Mouse (Mus musculus) B cell, adult 2 months (primary cell): Measurements from ENCODE around the gene Ulk4.

Experiments
- DNase-seq, 2 experiments: peaks; one replicate each; pipeline ENCODE4 v3.0.0; 2022

Gene Ulk4

DNA sequence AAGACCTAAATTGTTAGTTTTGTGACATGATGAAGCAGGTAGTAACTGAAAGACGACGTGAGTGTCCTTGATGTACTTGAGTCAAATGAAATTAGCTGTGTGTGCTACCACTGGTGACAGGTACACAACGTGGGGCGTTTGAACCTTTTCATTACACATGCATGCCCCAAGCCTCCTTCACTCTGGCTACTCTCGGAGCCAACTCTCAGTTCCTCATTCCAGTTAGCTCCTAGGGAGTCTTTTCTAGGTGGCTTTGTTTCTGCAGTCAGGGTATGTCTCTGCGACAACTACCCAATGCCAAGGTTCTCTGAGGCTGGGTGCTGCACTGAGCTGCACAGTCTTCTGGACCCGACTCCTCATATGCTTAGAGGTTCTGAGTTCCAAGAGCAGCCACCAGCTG is 100.6 kb downstream of the Ulk4 start:
- no peak for DNase-seq

DNA sequence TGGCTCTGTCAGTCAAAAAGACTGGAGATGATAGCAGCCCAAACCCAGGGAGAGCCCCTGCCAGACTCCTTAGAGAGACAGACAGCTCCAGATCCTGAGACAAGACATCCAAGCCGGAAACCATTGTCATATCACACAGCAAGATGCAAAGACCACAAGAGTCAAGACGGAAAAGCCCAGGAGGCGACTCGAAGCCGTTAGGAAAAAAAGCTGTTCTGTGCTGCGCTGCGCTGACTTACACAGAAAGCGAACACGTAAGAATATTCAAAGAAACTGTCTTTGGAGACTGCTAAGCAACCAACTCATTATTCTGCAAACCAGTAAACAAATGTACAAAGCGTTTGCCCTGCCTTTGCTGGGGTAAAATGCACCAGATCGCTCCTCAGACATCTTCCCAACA is 101.8 kb downstream of the Ulk4 start:
- no peak for DNase-seq

DNA sequence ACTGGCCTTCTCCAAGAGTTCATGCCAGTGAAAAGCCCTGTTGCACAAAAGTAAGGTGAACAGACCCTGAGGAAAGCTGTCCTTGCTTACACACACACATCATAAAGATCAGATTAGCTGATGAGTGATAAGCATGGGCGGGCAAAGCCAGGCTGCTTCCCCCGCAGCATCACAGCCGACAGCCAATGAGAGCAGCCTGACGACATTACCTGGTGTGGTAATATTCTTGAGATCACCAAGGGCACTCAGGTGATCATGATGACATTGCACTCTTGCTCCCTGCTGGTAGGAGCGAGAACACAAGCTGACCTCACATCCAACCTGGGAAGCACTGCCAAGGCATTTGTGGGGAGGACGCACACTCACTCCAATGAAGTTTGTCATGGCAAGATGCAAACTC is 104.9 kb downstream of the Ulk4 start:
- no peak for DNase-seq

DNA sequence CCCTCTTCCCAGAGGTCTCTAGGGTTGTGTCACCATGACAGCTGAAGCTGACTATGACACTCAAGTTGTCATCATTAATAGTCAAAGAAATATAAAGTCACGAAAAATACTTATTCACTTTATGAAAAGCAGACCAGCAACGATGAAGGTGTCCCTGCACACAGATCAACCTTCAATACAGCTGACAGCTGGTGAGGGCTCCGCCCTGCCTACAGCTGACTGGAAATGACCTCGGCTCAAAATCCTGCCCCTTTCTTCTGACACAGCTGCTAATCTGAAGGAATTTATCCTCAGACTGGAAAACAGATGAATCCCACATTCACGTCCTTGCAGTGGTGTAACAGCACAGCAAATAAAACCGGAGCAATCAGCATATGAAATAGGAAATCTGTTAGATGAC is 105.4 kb downstream of the Ulk4 start:
- no peak for DNase-seq

DNA sequence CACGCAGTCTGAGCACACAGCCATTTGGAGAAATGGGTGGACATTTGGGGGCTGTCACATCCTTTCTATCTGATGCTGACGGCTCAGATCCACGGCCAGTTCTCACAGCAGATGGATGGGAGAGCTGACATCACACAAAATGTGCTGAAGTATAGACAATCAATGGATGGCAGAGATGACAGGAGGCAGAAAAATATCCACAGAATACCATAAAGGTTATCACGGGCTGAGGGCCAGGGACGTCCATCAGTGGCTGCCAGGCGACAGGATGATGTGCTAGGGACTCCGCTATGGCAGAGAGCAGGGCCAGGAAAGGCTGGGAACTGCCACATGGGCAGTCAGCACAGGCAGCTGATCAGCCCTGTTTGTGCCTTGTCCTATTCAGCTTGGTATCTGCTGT is 112.4 kb downstream of the Ulk4 start:
- no peak for DNase-seq

DNA sequence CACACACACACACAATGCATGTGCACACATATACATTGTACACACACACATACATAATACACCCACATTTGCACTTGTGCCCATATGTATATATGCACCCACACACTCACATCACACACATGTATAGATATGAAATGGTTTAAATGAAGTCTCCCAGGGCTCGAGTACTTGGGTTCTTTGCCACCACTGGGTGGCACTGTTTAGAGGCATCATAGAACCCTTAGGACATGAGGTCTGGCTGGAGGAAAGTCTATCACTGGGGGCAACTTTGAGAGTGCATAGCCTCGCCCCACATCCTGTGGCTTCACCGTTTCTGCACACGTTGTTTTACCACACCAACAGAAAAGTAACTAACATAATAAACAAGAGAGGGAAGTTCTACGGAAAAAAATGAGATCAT is 114.2 kb downstream of the Ulk4 start:
- peak; percentile 6 to 12 for DNase-seq

DNA sequence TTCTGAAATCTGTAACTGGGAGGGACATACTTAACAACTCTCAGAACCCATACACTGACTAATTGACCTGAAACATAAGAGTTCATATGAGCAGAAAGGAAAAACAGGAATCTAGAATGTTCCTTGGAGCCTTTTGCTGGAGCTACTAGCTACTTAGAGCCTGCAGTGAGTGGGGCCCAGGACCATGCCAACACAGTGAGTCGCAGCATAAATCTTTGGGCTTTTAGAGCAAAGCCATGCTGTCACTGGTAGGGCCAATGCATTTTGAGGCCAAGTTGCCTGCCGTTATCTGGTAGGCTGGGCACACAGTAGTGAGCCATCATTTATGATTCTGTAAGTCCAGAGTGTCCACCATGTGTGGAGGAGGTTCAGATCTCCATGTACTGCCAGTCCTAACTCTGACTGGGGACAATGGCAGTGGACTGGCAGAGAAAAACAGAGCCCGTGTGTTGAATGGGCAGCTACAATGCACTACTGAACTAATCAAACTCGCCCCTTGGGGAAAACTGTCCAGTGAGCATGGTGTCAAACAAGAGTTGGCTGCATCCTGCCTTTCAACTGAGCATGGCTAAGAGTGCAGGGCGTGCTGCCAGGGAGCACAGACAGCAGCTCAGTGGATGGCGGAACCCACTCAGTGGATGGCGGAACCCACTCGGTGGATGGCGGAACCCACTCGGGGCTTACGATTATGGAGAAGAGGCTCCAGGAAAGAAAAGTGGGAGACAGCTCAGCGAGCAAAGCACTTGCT is 115.0 kb downstream of the Ulk4 start:
- no peak for DNase-seq

DNA sequence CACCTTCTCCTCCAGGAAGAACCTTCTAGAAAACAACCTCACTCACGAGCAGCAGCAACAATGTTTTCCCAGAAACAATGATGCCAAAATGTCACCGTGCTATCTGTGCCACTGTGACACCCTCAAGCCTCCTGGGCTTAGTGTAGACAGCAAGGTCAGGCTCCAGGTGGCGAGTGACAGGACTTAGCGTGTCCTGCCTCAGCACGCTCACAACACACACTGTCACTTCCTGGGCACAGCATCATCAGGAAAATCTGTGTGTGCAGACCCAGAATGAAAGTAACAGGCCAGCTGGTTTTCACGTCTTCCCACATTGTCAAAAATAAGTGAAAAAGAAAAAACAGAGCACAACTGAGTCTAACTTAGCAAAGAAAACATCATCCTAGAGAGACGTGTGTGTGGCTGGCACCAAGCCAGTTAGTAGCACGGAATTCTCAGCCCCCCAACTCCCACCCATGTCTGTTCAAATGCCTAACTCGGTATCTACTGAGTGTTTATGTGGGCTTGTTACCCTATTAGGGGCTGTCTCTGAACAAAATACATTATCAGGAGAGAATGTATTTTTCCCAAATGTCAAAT is 120.7 kb downstream of the Ulk4 start:
- DNase-seq, result no peak

DNA sequence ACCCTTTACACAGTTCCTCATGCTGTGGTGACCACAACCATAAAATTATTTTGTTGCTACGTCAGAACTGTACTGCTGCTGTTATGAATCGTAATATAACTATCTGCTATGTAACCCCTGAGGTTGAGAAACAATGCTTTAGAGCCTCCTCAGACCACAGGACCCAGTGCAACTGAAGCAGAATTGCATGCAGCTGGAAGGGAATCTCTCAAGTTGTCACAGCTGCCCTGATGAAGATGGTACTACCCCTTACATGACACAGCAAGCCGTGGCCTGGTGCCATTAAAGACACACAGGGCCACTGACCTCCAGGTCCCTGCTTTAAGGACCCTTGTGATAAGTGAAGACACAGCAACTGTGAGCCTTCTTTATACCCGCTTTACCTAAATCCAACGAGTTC is 123.7 kb downstream of the Ulk4 start:
- DNase-seq, result no peak

DNA sequence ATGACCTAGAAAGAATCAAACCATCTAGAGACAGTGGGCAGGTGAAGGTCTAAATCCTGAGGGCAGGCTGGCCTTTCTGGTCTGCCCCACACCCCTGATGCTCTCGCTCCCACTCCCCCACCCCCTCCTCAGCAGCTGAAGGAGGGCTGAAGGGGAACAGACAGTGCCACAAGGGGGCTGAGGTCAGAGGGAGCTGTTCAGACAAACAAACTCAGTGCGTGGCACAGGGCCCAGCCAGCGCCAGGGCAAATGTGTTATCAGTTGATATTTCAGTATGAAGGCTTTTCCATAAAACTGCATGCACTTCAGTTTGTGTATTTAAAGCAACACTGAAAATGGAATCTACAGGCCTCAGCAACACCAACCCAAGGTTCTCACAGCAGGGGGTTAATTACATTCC is 128.4 kb downstream of the Ulk4 start:
- DNase-seq, result no peak

DNA sequence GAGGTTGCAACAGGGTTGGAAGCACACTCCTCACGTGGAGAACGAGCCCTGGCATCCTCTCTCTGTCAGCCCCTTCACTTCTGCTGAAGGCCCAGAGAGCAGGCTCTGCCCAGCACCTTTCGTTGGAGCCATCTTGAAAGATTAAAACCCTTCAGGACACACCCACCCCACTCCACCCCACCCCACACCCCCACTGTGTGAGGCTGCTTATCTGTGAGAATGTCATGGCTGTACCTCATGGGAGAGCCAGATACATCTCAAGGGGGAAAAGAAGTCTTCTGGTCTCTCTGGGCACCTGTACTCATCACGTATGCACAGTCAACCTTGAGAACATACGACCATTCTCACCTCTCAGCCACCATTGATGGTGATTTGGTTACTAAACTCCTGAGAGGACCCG is 133.8 kb downstream of the Ulk4 start:
- DNase-seq, result no peak

DNA sequence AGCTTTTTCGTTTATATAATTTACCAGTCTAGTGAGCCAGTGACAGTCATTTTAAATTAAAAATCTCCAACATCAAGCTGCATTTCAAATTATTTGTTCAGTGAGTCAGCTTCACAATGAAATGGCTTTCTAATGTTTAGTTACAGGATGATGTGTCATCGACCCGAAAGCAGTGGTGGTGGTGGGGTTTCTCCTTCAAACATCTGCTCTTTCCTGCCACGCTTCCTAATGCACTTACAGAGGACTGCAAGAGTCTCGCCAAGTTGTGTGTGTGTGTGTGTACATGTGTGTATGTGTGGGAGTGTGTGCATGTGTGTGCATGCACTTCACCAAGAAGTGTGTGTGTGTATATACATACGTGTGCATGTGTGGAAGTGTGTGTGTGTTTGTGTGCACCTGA is 144.4 kb downstream of the Ulk4 start:
- DNase-seq, result no peak

DNA sequence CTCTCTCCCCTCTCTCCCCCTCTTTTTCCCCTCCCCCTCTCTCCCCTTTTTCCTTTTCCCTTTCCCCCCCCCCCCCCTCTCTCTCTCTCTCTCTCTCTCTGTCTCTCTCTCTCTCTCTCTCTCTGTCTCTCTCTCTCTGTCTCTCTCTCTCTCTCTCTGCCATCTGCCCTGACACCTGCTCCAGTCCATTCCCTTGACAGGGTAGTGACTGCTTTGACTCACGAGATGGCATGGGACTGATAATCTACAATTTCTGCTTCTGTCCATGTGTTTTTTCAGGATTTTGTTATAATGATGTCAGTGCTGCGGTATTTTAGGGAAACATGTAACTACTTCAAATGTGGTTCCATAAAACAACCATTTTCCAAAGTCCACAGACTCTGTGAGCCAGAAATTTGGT is 147.5 kb downstream of the Ulk4 start:
- DNase-seq, result no peak

DNA sequence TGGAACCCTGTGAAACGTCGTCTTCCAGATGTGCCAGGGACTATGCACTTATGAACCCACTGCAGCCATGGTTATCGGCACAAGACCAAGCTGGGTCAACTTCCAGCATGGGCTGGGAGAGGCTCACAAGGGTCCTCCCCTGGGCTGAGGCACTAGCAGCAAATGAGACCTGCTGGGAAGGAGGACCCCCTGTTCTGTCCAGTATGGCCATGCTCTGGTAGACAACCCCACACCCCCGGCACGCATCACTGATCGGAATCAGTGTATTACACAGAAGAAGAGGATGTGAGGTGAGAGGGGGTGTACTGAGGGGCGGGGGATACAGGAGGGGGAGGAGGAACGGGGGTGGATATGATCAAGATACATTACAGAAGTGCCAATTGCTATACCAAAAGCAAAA is 148.1 kb downstream of the Ulk4 start:
- no peak for DNase-seq

DNA sequence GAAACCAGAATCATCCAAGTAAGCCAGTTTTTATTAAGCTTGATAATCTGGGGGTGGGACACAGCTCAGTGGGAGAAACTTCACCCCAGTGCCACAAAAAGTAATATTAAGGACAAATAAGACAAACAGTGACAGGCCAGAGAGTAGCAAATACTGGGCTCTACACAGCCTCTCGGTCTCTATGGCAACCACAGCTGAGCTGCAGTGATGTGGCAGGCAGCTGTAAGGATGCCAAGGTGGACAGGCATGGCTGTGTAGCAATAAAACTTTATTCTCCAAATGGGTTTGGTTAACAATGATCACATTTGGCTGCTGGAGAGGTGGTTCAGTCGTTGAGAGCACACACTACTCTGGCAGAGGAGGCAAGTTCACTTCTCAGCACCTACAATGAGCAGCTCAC is 150.0 kb downstream of the Ulk4 start:
- DNase-seq, result no peak

DNA sequence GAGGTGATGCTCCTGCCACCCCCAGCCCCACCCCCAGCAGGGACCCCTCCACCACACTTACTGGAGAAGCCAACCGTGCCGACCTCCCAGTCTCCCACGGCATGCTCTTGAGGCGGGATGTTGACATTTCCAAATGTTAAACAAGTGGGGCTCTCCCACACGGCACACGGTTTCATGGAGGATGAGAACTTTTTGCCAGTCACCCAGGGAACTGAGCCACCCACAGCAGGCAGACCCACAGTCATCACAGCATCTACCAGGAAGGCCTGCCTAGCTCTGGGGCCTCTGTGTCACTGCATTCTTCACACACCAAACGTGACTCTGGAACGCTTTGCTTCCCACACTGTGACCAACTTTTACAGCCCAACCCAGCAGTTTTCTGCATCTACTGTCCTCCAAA is 152.3 kb downstream of the Ulk4 start:
- DNase-seq, result no peak

DNA sequence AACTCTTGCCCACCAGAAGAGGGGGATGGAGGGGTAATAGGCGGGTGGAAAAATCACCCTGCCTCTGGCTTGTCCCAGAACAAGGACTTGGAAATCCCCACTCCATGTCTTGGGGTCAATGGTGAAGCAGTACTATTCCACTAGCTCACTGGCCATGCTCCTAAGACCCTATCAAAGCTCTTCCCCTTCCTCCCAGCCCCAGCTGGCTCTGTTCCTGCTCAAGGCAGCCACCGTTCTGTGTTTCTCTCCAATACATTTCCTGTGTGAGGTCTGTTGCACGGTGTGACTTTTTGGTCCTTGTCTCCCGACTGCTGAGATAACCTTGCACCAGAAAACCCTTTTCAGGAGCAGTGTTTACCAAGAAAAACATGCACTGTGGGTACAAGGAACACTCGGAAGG is 155.0 kb downstream of the Ulk4 start:
- no peak for DNase-seq

DNA sequence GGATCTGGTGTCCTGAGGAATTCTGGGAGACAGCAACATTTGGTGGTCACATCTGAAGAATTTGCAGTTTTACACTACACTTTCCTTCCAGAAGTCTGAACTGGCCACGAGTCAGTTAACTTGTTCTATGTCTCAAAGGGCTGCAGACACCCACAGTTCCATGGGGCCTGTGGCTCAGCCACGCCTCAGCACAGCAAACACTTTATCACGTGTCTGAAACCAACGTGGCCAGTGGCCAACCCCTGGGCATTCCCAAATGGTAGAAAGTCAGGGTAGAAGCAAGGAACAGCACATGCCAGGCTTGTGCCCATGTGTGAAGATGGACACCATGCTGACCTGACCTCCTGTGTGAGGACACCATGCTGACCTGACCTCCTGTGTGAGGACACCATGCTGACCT is 159.1 kb downstream of the Ulk4 start:
- DNase-seq, result no peak

DNA sequence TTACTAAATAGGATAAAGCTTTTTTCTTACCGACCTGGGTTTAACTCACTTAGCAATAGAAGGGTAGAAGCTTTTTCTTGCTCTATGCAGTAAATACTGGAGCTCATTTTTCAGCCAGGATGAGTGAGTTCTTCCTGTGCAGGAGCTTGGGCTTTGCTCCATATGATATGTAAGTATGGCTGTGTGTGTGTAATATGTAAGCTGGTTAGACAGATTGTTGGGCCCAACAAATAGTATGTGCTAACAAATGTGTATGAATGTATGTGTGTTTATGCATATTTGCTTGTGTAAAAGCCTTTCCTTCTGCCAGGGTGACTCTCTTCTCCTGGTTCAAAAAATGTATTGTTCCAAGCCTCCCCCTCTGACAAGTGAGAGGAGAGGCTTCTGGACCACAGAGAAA is 164.9 kb downstream of the Ulk4 start:
- DNase-seq, result no peak

DNA sequence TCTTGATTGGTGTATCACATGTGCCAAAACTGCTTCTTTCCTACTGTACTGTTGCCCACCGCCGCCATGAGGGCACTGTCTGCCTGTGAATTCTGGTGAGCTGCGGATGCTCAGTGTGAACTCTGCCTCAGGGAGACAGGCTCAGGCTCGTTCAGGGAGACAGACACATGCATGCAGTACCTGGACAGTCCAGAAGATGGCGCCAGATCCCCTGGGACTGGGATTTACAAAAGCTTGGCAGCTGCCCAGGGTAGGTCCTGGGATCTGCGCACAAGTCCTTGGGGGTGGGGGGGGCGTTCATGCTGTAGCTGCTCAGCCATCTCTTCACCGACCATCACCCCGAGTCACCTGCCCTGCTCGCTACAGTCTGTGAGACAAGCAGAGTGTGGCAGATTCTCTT is 168.9 kb downstream of the Ulk4 start:
- DNase-seq, result peak; percentile 25 to 30

DNA sequence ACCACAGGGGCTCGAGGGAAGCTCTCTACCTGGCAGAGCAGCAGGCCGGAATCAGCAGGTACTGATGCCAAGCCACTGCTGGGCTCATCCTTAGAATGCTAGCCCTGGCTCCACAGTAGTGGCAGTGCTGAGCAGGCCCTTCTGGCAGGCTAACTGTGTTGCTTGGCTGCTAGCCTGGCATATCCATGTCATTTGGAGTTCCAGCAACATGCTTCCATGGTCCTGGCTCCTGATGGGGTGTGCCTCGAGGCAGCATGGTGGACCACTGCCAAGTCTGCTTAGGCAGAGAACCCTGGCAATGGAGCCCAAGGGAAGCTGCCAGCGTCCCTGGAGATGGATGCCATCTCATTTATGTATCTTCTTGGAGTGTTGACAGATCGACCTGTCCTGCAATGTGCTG is 169.4 kb downstream of the Ulk4 start:
- no peak for DNase-seq

DNA sequence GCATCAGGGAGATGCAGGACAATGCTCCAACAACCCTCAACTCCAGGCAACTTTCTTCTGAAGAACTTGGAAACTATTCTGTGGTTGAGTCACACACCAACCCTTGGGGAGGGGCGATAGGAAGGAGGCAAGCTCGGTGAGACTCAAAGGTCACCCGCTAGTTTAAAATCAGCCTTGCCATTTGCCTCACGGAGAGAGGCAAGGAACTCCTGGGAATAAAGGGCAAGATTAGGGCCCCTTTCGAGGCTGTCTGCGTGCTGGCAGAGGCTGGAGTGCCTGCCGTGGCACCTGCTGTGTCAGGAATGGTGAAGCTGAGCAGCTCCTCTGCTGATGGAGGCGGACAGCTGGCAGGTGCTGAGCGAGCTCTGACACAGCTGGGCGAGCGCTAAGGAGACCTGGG is 169.9 kb downstream of the Ulk4 start:
- no peak for DNase-seq

DNA sequence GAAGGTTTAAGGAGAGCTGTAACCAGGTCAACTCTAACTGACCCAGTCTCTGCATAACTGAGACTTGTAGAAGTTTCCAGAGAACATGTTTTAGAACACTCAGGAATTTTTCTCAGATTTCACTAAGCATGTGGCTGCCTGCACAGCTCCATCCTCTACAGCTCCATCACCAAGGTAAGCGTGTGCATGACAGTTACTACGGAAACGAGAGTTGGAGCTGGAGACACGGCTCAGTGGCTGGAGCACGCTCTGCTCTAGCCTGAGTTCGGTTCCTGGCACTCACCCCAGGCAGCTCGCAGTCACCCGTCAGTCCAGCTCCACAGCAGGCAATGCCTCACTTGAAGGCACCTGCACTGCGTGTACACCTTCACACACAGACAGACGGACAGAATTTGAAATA is 175.5 kb downstream of the Ulk4 start:
- DNase-seq, result no peak

DNA sequence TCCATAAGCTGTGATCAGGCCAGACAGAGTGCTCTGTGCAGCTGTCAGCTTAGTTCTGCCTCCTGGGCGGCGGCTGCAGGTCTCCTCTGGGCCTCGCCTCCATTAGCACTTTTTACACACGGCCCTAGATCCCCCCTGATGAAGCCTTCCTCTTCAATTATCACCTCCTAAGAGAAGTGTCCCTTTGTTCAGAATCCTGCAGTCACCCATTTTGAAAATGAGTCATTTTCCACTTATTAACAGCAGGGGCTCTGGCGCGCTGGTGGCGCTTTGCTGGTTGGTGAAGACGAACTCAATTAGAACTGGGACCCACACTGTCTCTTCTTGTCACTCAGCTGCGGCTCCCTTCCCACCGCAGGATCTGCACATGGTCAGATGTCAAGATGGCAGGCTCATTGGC is 177.5 kb downstream of the Ulk4 start:
- DNase-seq, result no peak

DNA sequence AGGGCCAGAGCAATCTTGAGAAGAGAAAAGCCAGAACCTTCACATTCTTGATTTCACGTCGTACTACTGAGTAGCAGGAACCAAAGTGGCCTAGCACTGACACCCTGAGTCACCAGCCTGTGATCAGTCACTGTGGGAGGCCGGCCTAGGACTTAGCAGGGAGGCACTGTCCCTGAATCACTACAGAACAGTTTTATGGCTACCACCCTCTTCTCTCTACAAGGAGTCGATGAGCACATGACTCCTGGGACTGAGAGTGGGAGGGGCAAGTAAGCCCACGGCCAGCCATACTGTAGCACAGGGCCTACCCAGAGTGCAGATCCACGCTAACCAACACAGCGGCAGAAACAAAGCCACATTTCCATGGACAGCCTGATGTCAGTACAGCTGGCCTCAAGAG is 183.2 kb downstream of the Ulk4 start:
- no peak for DNase-seq
